Mouse (Mus musculus) myocyte (in vitro differentiated cells): ENCODE data around the gene Prrc2c. TPM values are rescaled to one million over a fixed set of nuclear protein-coding genes. Genes with fewer than 3 reads are reported as not detected.

Experiments
- H3K27me3 ChIP-seq: one replicate; pipeline ENCODE4 v1.6.1; 2011; ENCODE audit not compliant: control insufficient read depth, insufficient read depth, insufficient read length
- H3K36me3 ChIP-seq: one replicate; pipeline ENCODE4 v1.6.1; 2011; ENCODE audit not compliant: control insufficient read depth, insufficient read depth
- H3K4me2 ChIP-seq: one replicate; pipeline ENCODE4 v1.6.1; 2011; ENCODE audit warnings: low read depth, control low read depth
- H3K4me3 ChIP-seq: one replicate; pipeline ENCODE4 v1.5.1; 2011; ENCODE audit warnings: mild to moderate bottlenecking, control low read depth, moderate library complexity
- H3K79me2 ChIP-seq: one replicate; pipeline ENCODE4 v1.6.1; 2011; ENCODE audit not compliant: control insufficient read depth, insufficient read depth
- H3ac ChIP-seq: one replicate; pipeline ENCODE4 v1.6.1; 2011; ENCODE audit not compliant: control insufficient read depth, insufficient read length
- CEBPB ChIP-seq: IDR thresholded peaks from 2 replicates; pipeline ENCODE4 v1.6.1; 2011; ENCODE audit warnings: mild to moderate bottlenecking, moderate library complexity; ENCODE audit not compliant: poor library complexity, insufficient read depth, severe bottlenecking
- E2F4 ChIP-seq: IDR thresholded peaks from one replicate; pipeline ENCODE4 v1.6.1; 2011; ENCODE audit warnings: mild to moderate bottlenecking, control low read depth, moderate library complexity; ENCODE audit not compliant: insufficient read depth
- MAX ChIP-seq: IDR thresholded peaks from one replicate; pipeline ENCODE4 v1.6.1; 2011; ENCODE audit warnings: low read depth, mild to moderate bottlenecking, control low read depth
- MYOD1 ChIP-seq, 3 experiments: IDR thresholded peaks; one replicate each; pipeline ENCODE4 v1.6.1; 2011; ENCODE audit warnings: control low read depth in 2 of 3, low read depth in 2 of 3, mild to moderate bottlenecking in 2 of 3, moderate library complexity in 1 of 3; ENCODE audit not compliant: insufficient read length in 2 of 3, control insufficient read depth in 1 of 3
- MYOG ChIP-seq, 3 experiments: IDR thresholded peaks; one replicate each; pipeline ENCODE4 v1.6.1; 2011; ENCODE audit warnings: control low read depth in 2 of 3, low read depth in 2 of 3, mild to moderate bottlenecking in 2 of 3; ENCODE audit not compliant: insufficient read length in 2 of 3, control insufficient read depth in 1 of 3, insufficient read depth in 1 of 3
- POLR2A ChIP-seq: IDR thresholded peaks from one replicate; pipeline ENCODE4 v1.6.1; 2011; ENCODE audit warnings: low read depth, mild to moderate bottlenecking, control low read depth, moderate library complexity; ENCODE audit not compliant: insufficient read length
- POLR2AphosphoS2 ChIP-seq: IDR thresholded peaks from one replicate; pipeline ENCODE4 v1.6.1; 2011; ENCODE audit warnings: low read depth, control low read depth; ENCODE audit not compliant: insufficient read length
- REST ChIP-seq: IDR thresholded peaks from one replicate; pipeline ENCODE4 v1.6.1; 2011; ENCODE audit warnings: mild to moderate bottlenecking, control low read depth, moderate library complexity; ENCODE audit not compliant: insufficient read depth, insufficient read length
- SRF ChIP-seq: IDR thresholded peaks from one replicate; pipeline ENCODE4 v1.6.1; 2011; ENCODE audit warnings: low read depth; ENCODE audit not compliant: control insufficient read depth, insufficient read length
- TCF12 ChIP-seq: IDR thresholded peaks from one replicate; pipeline ENCODE4 v1.6.1; 2011; ENCODE audit warnings: mild to moderate bottlenecking, control low read depth; ENCODE audit not compliant: poor library complexity, insufficient read depth, severe bottlenecking
- TCF3 ChIP-seq: IDR thresholded peaks from one replicate; pipeline ENCODE4 v1.6.1; 2011; ENCODE audit warnings: low read depth, control low read depth; ENCODE audit not compliant: insufficient read length
- USF1 ChIP-seq: IDR thresholded peaks from one replicate; pipeline ENCODE4 v1.6.1; 2011; ENCODE audit warnings: low read depth, mild to moderate bottlenecking, control low read depth, moderate library complexity
- polyA plus RNA-seq: library from polyadenylated mRNA; unstranded; fragments of >200 nt; fragmentation: generic; extraction: Trizol; gene quantifications from one replicate; pipeline ENCODE4 v1.2.1, GENCODE M21; 2012; ENCODE audit warnings: missing spikeins

Gene Prrc2c
- polyA plus RNA-seq, 1 experiment: 24.1 TPM

GRCm38 (mm10) chr1:162773661-162774060 is 33.3 kb upstream of the Prrc2c start:
- Histone ChIP-seq H3K79me2 (no peaks in the 10 kb centered on the region), H3K4me3 (no peak overlapping the region), H3K27me3 (no peaks in the 10 kb centered on the region), H3ac (no peak overlapping the region), H3K36me3 (no peaks in the 10 kb centered on the region), H3K4me2 (peak overlapping the region; percentile 3)
- TF ChIP-seq E2F4: no peak
- TF ChIP-seq MAX: no peak
- no peak for TF ChIP-seq POLR2AphosphoS2
- no peak for TF ChIP-seq TCF12
- peak; percentile 31 to 72 (median 54) for TF ChIP-seq MYOD1 (IDR thresholded peaks at IDR 0.05; ENCODE audit: control insufficient read depth in 1 of 3, insufficient read length in 2 of 3, low read depth in 2 of 3)
- TF ChIP-seq MYOG (IDR thresholded peaks at IDR 0.05; ENCODE audit: control insufficient read depth in 1 of 3, insufficient read depth in 1 of 3, insufficient read length in 2 of 3, low read depth in 2 of 3): peak in 1 of 3 experiments; percentile 44
- TF ChIP-seq POLR2A: no peak
- peak; percentile 60 for TF ChIP-seq USF1

DNA sequence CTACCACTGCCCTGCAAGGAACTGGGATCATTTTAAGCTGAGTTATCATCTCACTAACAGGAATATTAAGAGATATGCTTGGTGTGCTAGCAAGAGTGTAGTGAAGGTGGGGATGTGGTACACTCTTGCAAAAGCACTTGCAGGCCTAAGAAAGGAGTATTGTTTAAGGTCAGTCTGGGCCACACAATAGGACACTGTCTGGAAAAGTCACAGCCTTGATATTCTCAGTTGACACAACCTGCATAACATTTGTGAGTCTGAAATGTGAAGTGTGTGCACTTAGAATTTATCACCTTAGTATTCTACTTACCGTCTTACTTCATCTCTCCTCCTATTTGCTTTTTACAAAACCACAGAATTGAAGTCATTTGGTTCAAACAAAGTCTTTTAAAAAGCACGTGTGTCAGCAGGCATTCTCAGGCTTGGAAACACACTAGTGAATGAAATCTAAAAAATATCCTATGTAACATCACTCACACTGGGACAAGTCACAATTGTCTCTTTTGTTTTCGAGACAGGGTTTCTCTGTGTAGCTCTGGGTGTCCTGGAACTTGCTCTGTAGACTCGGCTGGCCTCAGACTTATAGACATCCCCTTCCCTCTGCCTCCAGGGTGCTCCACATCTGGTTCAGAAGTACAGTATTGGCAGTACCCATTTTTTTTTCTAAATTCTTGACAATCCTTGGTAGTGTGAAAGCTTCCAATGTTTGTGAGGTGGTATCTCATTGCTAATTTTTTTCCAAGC is 31.4 kb upstream of the Prrc2c start:
- no peak overlapping the region for H3K4me2 ChIP-seq
- TF ChIP-seq REST: no peak
- no peak overlapping the region for H3ac ChIP-seq
- H3K27me3 ChIP-seq: no peaks in the 10 kb centered on the region
- H3K79me2 ChIP-seq: no peaks in the 10 kb centered on the region
- H3K36me3 ChIP-seq: no peaks in the 10 kb centered on the region
- H3K4me3 ChIP-seq: no peak overlapping the region

DNA sequence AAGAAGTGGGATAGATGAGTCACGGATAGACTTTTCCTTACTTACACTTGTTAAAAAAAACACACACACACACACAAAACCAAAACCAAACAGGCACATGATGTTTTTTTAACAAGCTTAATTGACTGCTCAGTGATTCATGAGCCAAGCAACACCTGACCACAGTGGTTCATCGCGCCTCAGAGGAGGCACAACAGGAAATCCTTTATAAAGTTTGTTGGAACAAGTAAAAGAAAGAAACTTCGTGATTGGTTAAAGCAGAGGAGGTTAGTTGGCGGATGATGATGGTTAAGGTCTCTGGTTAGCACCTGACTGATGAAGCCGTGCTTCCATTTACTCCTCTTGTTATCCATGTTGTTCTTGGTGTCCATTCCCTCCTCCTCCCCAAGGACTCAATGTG is 11.7 kb upstream of the Prrc2c start:
- no peak overlapping the region for H3K4me2 ChIP-seq
- TF ChIP-seq TCF12 (no peak), REST (no peak), USF1 (no peak), POLR2AphosphoS2 (no peak), POLR2A (no peak), CEBPB (no peak), TCF3 (no peak), E2F4 (no peak), MAX (no peak), MYOG (IDR thresholded peaks at IDR 0.05; ENCODE audit: control insufficient read depth in 1 of 3, insufficient read depth in 1 of 3, insufficient read length in 2 of 3, low read depth in 2 of 3) (no peak), SRF (no peak), MYOD1 (IDR thresholded peaks at IDR 0.05; ENCODE audit: control insufficient read depth in 1 of 3, insufficient read length in 2 of 3, low read depth in 2 of 3) (no peak)
- no peaks in the 10 kb centered on the region for H3K36me3 ChIP-seq
- no peaks in the 10 kb centered on the region for H3K79me2 ChIP-seq
- H3K27me3 ChIP-seq: no peaks in the 10 kb centered on the region
- H3K4me3 ChIP-seq: no peak overlapping the region
- H3ac ChIP-seq: no peak overlapping the region

DNA sequence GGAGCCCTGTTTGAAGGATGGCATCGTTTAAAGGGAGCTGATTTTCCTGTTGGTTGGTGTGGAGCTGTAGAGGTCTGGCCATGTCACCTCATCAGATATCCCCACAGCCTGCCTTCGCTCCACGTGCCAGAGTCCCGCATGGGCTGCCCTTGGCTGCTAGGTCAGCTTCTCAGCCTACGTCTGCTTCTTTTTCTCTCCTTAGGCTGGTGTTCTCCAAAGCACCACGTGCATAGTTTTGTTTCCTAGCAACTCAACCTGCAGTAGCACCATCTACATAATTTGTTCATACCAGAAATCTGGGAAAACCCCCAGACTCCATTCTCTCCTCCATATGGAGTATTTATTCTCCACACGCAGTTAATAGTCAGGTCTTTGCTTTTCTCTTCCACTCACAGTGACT is 9.3 kb upstream of the Prrc2c start:
- Histone ChIP-seq H3K79me2 (no peaks in the 10 kb centered on the region), H3K36me3 (no peaks in the 10 kb centered on the region)
- TF ChIP-seq POLR2A (no peak), REST (no peak), POLR2AphosphoS2 (no peak), TCF12 (no peak), MYOD1 (IDR thresholded peaks at IDR 0.05; ENCODE audit: control insufficient read depth in 1 of 3, insufficient read length in 2 of 3, low read depth in 2 of 3) (no peak), E2F4 (no peak), MYOG (IDR thresholded peaks at IDR 0.05; ENCODE audit: control insufficient read depth in 1 of 3, insufficient read depth in 1 of 3, insufficient read length in 2 of 3, low read depth in 2 of 3) (no peak), SRF (no peak), CEBPB (no peak), USF1 (no peak)

DNA sequence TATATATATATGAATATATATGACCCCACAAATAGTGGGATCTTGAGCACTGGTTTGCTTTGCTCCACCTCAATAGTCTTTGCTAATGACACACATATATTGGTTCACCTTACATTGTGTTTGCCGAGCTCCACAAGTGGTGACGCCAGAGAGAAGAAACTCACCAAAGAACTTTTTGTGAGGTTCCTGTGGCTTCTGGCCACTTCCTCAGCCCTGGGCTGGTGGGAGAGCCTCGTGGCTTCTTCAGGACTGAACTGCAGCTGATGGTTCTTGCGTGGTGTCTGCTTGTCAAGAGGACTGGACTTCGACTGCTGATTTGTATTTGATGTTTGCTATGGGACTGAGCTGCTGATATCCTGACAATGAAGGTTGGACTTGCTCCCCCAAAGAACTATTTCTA is 8.4 kb upstream of the Prrc2c start:
- H3K36me3 ChIP-seq: no peaks in the 10 kb centered on the region
- TF ChIP-seq USF1: no peak
- TF ChIP-seq MYOD1 (IDR thresholded peaks at IDR 0.05; ENCODE audit: control insufficient read depth in 1 of 3, insufficient read length in 2 of 3, low read depth in 2 of 3): no peak
- no peak for TF ChIP-seq TCF3
- TF ChIP-seq POLR2AphosphoS2: no peak
- no peak overlapping the region for H3K4me2 ChIP-seq
- no peak overlapping the region for H3K4me3 ChIP-seq
- no peaks in the 10 kb centered on the region for H3K79me2 ChIP-seq
- H3K27me3 ChIP-seq: no peaks in the 10 kb centered on the region
- H3ac ChIP-seq: no peak overlapping the region

More for the DNA sequence above, 9.3 kb upstream of the Prrc2c start:
- H3K4me3 ChIP-seq: no peak overlapping the region
- no peak overlapping the region for H3ac ChIP-seq
- H3K4me2 ChIP-seq: no peak overlapping the region
- H3K27me3 ChIP-seq: no peaks in the 10 kb centered on the region
